Mouse (Mus musculus) G1E (cell line): ENCODE measurements around the gene Pfkp.

Experiments used
- CTCF ChIP-seq: IDR thresholded peaks from 2 replicates; pipeline ENCODE4 v1.5.1; 2012; ENCODE audit warnings: low read depth, low read length, inconsistent platforms, mixed read lengths
- GATA1 ChIP-seq: IDR thresholded peaks from 2 replicates; pipeline ENCODE4 v1.6.1; 2012; ENCODE audit warnings: borderline replicate concordance, low read length, inconsistent platforms, mixed read lengths
- POLR2AphosphoS5 ChIP-seq: IDR thresholded peaks from 2 replicates; pipeline ENCODE4 v1.6.1; 2012; ENCODE audit warnings: low read depth, low read length, inconsistent platforms; ENCODE audit not compliant: insufficient replicate concordance

DNA sequence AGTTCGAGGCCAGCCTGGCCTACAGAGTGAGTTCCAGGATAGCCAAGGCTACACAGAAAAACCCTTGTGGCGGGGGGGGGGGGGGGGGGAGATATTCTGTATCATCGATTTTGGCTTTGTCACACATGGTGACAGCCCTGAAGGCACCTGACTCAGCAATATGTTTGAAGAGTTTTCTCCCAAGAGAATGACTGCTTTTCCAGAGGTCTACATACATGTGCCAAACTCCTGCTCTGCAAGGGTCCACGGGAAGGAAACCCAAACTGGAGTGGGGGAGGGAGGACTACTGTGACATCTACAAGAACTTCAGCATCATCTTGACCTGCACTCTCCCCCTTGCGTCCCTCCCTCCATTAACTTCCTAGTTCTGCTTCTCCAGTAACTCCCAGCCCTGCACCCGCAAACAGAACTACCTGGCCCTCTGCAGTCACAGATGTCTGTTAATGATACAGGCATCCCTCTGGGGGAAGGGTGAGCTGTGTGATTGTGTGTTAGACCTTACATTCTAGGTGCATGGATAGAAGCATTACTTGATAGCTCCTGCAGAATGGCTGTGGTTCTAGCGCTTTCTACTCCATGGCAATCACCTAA lies 10.9 kb downstream of the Pfkp start:
- TF ChIP-seq CTCF (no peak), GATA1 (no peak), POLR2AphosphoS5 (no peak)
